Mouse (Mus musculus) thymus, adult 2 months (tissue): Measurements from ENCODE around the gene Card6.

ENCODE experiments used
- CTCF ChIP-seq: fragments of 200-500 bp; IDR thresholded peaks from 2 replicates; pipeline ENCODE4 v1.5.1; 2012; ENCODE audit warnings: mild to moderate bottlenecking, control low read depth, low read length, moderate library complexity, borderline replicate concordance; ENCODE audit not compliant: control insufficient read depth, poor library complexity, insufficient read depth; ENCODE audit errors: extremely low read depth
- POLR2A ChIP-seq: fragments of 200-500 bp; IDR thresholded peaks from 2 replicates; pipeline ENCODE4 v1.6.1; 2012; ENCODE audit warnings: mild to moderate bottlenecking, low read length, control low read depth, moderate library complexity; ENCODE audit not compliant: control insufficient read depth, poor library complexity, insufficient read depth; ENCODE audit errors: extremely low read depth

GRCm38 (mm10) chr15:5127487-5127886 is 19.1 kb upstream of the Card6 start:
- TF ChIP-seq CTCF (no peak), POLR2A (no peak)
